Mouse (Mus musculus) CH12.LX (cell line): ENCODE measurements around the gene Traf2. TPM values are rescaled to one million over a fixed set of nuclear protein-coding genes. Genes with fewer than 3 reads are reported as not detected.

Experiments used
- DNase-seq: peaks from one replicate; pipeline ENCODE4 v3.0.0-alpha.2; 2013; ENCODE audit errors: extremely low read depth
- H3K27ac ChIP-seq: 2 replicates; pipeline ENCODE4 v1.5.1; 2012; ENCODE audit warnings: low read depth, mild to moderate bottlenecking, control low read depth, moderate library complexity; ENCODE audit not compliant: insufficient read depth
- H3K27me3 ChIP-seq: replicated peaks from 2 replicates; pipeline ENCODE3; 2012; ENCODE audit warnings: inconsistent platforms
- H3K36me3 ChIP-seq, 2 experiments: replicated peaks in 1 of 2; 2 replicates each; pipeline versions ENCODE3 to v1.6.1; 2012; ENCODE audit warnings: inconsistent platforms in 1 of 2, low read length in 1 of 2, mild to moderate bottlenecking in 1 of 2, mixed read lengths in 1 of 2, moderate library complexity in 1 of 2; ENCODE audit not compliant: control insufficient read depth in 1 of 2, insufficient read depth in 1 of 2
- H3K4me1 ChIP-seq, 2 experiments: 2 replicates each; pipeline ENCODE4 v1.6.1; 2012; ENCODE audit warnings: inconsistent platforms in 1 of 2, moderate library complexity in 1 of 2; ENCODE audit not compliant: insufficient read depth in 2 of 2, control insufficient read depth in 1 of 2
- H3K4me2 ChIP-seq: 2 replicates; pipeline ENCODE4 v1.6.1; 2012; ENCODE audit warnings: low read depth, mild to moderate bottlenecking, control low read depth; ENCODE audit not compliant: poor library complexity, insufficient read depth, severe bottlenecking
- H3K4me3 ChIP-seq, 3 experiments: fragments of 150-350 bp in 1 of 3; sonication (generic) in 1 of 3; replicated peaks in 1 of 3; 2 replicates each; pipeline versions ENCODE3 to v1.5.1; 2011 to 2012; ENCODE audit warnings: low read depth in 2 of 3, low read length in 2 of 3, mild to moderate bottlenecking in 2 of 3, moderate library complexity in 2 of 3, control low read depth in 1 of 3, improper control_type of control experiment in 1 of 3, inconsistent platforms in 1 of 3, mixed read lengths in 1 of 3; ENCODE audit not compliant: poor library complexity in 1 of 3
- H3K79me2 ChIP-seq: replicated peaks from 2 replicates; pipeline ENCODE4 v1.6.1; 2012; ENCODE audit warnings: mild to moderate bottlenecking, moderate library complexity; ENCODE audit not compliant: control insufficient read depth, poor library complexity, insufficient read depth, severe bottlenecking; ENCODE audit errors: extremely low read depth
- H3K9ac ChIP-seq: 2 replicates; pipeline ENCODE4 v1.6.1; 2012; ENCODE audit warnings: low read depth, mild to moderate bottlenecking, control low read depth, moderate library complexity; ENCODE audit not compliant: insufficient read depth
- H3K9me3 ChIP-seq: replicated peaks from 2 replicates; pipeline ENCODE3; 2012; ENCODE audit warnings: low read length, inconsistent platforms, mixed read lengths
- CTCF ChIP-seq, 2 experiments: IDR thresholded peaks in 1 of 2; conservative IDR thresholded peaks in 1 of 2; 2 replicates each; pipeline ENCODE4 v1.5.1; 2011 to 2012; ENCODE audit warnings: low read depth in 2 of 2, low read length in 2 of 2, improper control_type of control experiment in 1 of 2, inconsistent platforms in 1 of 2, mild to moderate bottlenecking in 1 of 2, moderate library complexity in 1 of 2
- E2F4 ChIP-seq: IDR thresholded peaks from 2 replicates; pipeline ENCODE4 v1.6.1; 2011; ENCODE audit warnings: low read depth, low read length, improper control_type of control experiment; ENCODE audit not compliant: insufficient replicate concordance
- ELF1 ChIP-seq: IDR thresholded peaks from 2 replicates; pipeline ENCODE4 v1.6.1; 2014; ENCODE audit warnings: low read depth, mild to moderate bottlenecking, inconsistent platforms, low read length, improper control_type of control experiment
- IRF4 ChIP-seq: IDR thresholded peaks from 2 replicates; pipeline ENCODE4 v1.6.1; 2014; ENCODE audit warnings: low read depth, mild to moderate bottlenecking, inconsistent platforms, low read length, improper control_type of control experiment
- MAFK ChIP-seq: IDR thresholded peaks from 2 replicates; pipeline ENCODE4 v1.6.1; 2011; ENCODE audit warnings: low read length, improper control_type of control experiment; ENCODE audit not compliant: insufficient replicate concordance
- MAX ChIP-seq: IDR thresholded peaks from 2 replicates; pipeline ENCODE4 v1.6.1; 2011; ENCODE audit warnings: low read length, improper control_type of control experiment
- NELFE ChIP-seq: IDR thresholded peaks from 2 replicates; pipeline ENCODE4 v1.6.1; 2011; ENCODE audit warnings: low read depth, low read length, improper control_type of control experiment
- NRF1 ChIP-seq: IDR thresholded peaks from 2 replicates; pipeline ENCODE4 v1.6.1; 2014; ENCODE audit warnings: low read depth, mild to moderate bottlenecking, inconsistent platforms, low read length, improper control_type of control experiment, moderate library complexity
- PAX5 ChIP-seq: IDR thresholded peaks from 2 replicates; pipeline ENCODE4 v1.6.1; 2012; ENCODE audit warnings: low read length, inconsistent platforms, mixed read lengths
- POLR2A ChIP-seq: IDR thresholded peaks from 2 replicates; pipeline ENCODE4 v1.6.1; 2011; ENCODE audit warnings: low read depth, mild to moderate bottlenecking, improper control_type of control experiment, low read length
- RAD21 ChIP-seq: IDR thresholded peaks from 2 replicates; pipeline ENCODE4 v1.6.1; 2011; ENCODE audit warnings: low read depth, mild to moderate bottlenecking, low read length, improper control_type of control experiment, moderate library complexity
- SIN3A ChIP-seq: IDR thresholded peaks from 2 replicates; pipeline ENCODE4 v1.6.1; 2012; ENCODE audit warnings: low read length, improper control_type of control experiment, inconsistent platforms
- SMC3 ChIP-seq: IDR thresholded peaks from 2 replicates; pipeline ENCODE4 v1.6.1; 2011; ENCODE audit warnings: low read depth, low read length, improper control_type of control experiment
- UBTF ChIP-seq: IDR thresholded peaks from 2 replicates; pipeline ENCODE4 v1.6.1; 2012; ENCODE audit warnings: low read depth, mild to moderate bottlenecking, inconsistent platforms, low read length, improper control_type of control experiment, moderate library complexity
- USF2 ChIP-seq: conservative IDR thresholded peaks from 2 replicates; pipeline ENCODE4 v1.6.1; 2011; ENCODE audit warnings: low read depth, low read length, improper control_type of control experiment
- ZC3H11A ChIP-seq: IDR thresholded peaks from 2 replicates; pipeline ENCODE4 v1.6.1; 2012; ENCODE audit warnings: low read depth, mild to moderate bottlenecking, inconsistent platforms, low read length, improper control_type of control experiment
- ZKSCAN1 ChIP-seq: IDR thresholded peaks from 2 replicates; pipeline ENCODE4 v1.6.1; 2012; ENCODE audit warnings: low read depth, inconsistent platforms, low read length, improper control_type of control experiment, borderline replicate concordance
- ZMIZ1 ChIP-seq: IDR thresholded peaks from 2 replicates; pipeline ENCODE4 v1.6.1; 2012; ENCODE audit warnings: low read depth, mild to moderate bottlenecking, inconsistent platforms, low read length, improper control_type of control experiment
- ZNF384 ChIP-seq: IDR thresholded peaks from 2 replicates; pipeline ENCODE4 v1.6.1; 2012; ENCODE audit warnings: low read depth, low read length, improper control_type of control experiment, inconsistent platforms
- dilution Hi-C: fragments of 300-500 bp; cut with MboI; formaldehyde crosslinking; loops from 2 replicates; pipeline ENCODE4 v1.14.3; 2020; ENCODE audit warnings: low sequenced_read_pairs; ENCODE audit not compliant: extremely low pct_unique_long_range_greater_than_20kb, extremely low pct_ligation_motif_present
- in situ Hi-C: fragments of 300-500 bp; cut with MboI; formaldehyde crosslinking; loops from 3 replicates; pipeline ENCODE4 v1.14.3; 2019; ENCODE audit warnings: low sequenced_read_pairs, low pct_ligation_motif_present, low pct_unique_long_range_greater_than_20kb, mixed read lengths
- polyA plus RNA-seq: library from polyadenylated mRNA; unstranded; fragments of >175 nt; gene quantifications from 2 replicates; pipeline ENCODE4 v1.2.1, GENCODE M21; 2012; ENCODE audit warnings: low read depth; ENCODE audit not compliant: insufficient read length
- total RNA-seq, 2 experiments: library from RNA; depleted of rRNA; stranded (reverse); fragments of 300-350 nt in 1 of 2; fragments of >200 nt in 1 of 2; gene quantifications; 2 replicates each; pipeline ENCODE4 v1.2.3; 2012 to 2014

Gene Traf2
- total and polyA plus RNA-seq, 3 experiments: 17.9 to 26.4 (median 25.1) TPM

DNA sequence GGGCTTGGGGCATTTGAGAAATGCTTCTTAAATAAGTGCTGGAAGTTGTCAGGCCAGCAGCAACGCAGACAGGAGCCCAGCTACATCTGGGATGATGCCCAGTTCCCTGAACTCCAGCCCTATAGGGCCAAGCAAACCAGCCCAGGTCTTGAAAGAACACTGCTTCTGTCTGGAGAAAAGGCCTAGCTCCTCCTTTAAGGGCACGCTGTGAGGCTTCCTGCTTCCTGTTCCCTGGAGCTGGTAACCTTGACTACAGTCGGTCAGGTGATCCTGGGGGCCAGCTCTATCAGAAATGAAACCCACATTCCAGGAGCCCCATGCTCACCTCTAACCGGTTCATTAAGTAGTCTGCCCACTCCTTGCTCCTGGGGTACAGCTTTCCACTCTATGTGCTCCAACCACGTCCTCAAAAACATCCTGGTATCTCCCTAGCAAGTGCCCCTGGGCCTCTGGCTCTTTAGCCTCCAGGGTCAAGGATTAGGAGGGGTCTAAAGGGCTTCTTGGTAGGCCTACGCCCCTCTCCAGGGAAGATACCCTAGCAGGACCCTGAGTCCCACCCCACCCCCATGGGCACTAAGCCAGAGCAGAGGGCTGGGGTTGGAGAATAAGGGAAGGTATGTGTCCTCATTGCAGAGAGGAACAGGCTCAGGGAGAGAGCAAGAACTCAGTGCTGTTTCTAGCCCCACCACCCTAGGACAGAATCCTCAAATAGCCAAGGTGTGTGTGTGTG lies 48.7 kb downstream of the Traf2 start:
- DNase-seq: peak; percentile 29
- no peak overlapping the region for H3K4me3 ChIP-seq
- in situ Hi-C loops: no loop called here
- peaks cover 8% of the 10 kb centered on the region; the same call in 1 of the 2 replicates for H3K79me2 ChIP-seq
- no peak overlapping the region for H3K9ac ChIP-seq
- H3K4me2 ChIP-seq: no peak overlapping the region
- H3K36me3 ChIP-seq: peaks cover 8 to 12% of the 10 kb centered on the region in 2 experiments
- dilution Hi-C loops: no loop called here
- TF ChIP-seq PAX5 (no peak), POLR2A (no peak), MAX (no peak), SMC3 (no peak), ELF1 (peak; percentile 37; the same call in 1 of the 2 replicates), SIN3A (no peak), MAFK (no peak)
- peaks cover 15 to 40% of the 10 kb centered on the region in 2 experiments for H3K4me1 ChIP-seq
- no peak overlapping the region for H3K27ac ChIP-seq
- H3K27me3 ChIP-seq: no peaks in the 10 kb centered on the region
- no peaks in the 10 kb centered on the region for H3K9me3 ChIP-seq

DNA sequence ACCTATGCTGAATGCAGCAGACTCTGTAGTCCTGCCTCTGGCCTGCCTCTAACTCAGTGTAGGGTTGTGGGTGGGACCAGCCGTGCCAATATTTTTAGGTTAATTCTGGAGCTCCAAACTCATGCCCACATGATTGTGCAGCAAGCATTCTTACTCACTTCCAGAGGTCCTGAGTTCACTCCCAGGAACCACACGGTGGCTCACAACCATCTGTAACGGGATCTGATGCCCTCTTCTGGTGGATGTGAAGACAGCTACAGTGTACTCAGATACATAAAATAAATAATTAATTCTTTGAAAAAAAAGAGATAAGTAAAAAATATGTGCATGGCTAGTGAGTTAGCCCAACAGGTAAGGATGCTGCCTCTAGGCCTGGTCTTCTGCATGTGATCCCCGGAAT lies 50.3 kb downstream of the Traf2 start:
- in situ Hi-C loops: no loop called here
- no peaks in the 10 kb centered on the region for H3K36me3 ChIP-seq
- H3K27me3 ChIP-seq: no peaks in the 10 kb centered on the region
- peaks cover 6% of the 10 kb centered on the region; the same call in 1 of the 2 replicates for H3K79me2 ChIP-seq
- TF ChIP-seq NELFE (0 out of 2 replicates have a peak, but pooled peaks have one; percentile 15), POLR2A (no peak), ZNF384 (peak; percentile 50; the same call in 1 of the 2 replicates), USF2 (no peak), ZC3H11A (0 out of 2 replicates have a peak, but pooled peaks have one; percentile 8), CTCF (conservative IDR thresholded peaks at IDR 0.05 in 1 of 2, IDR thresholded peaks at IDR 0.05 in 1 of 2; ENCODE audit: low read depth in 2 of 2, low read length in 2 of 2) (peak; percentile 11 to 79; a peak in 2 of 4 replicates), NRF1 (no peak), ZMIZ1 (no peak), SMC3 (peak; percentile 61), ZKSCAN1 (no peak), UBTF (no peak), IRF4 (no peak), E2F4 (no peak), RAD21 (peak; percentile 44)
- no peak overlapping the region for H3K4me3 ChIP-seq
- no peak overlapping the region for H3K9ac ChIP-seq
- no peaks in the 10 kb centered on the region for H3K9me3 ChIP-seq
- peak; percentile 52 for DNase-seq
- H3K4me1 ChIP-seq: peaks cover 9 to 38% of the 10 kb centered on the region in 2 experiments
- H3K4me2 ChIP-seq: no peak overlapping the region
- dilution Hi-C loops: no loop called here
- H3K27ac ChIP-seq: no peak overlapping the region
